Mouse (Mus musculus) limb, embryonic 15.5 days (tissue): ENCODE results near the gene Adam15. TPM values are rescaled to one million over a fixed set of nuclear protein-coding genes. Genes with fewer than 3 reads are reported as not detected.

Experiments
- ATAC-seq: fragments of 200-750 bp; cut with Nextera tagmentation; 2 replicates; pipeline ENCODE4 v1.8.0; 2017; ENCODE audit warnings: low read depth, moderate TSS enrichment; ENCODE audit not compliant: insufficient number of reproducible peaks, low FRiP score, low TSS enrichment
- H3K27ac ChIP-seq: fragments of 300-500 bp; sonication (generic); 2 replicates; pipeline ENCODE4 v1.5.1; 2015; ENCODE audit warnings: moderate library complexity, mild to moderate bottlenecking, inconsistent platforms
- H3K27me3 ChIP-seq: fragments of 300-500 bp; sonication (generic); 2 replicates; pipeline ENCODE4 v1.6.1; 2015; ENCODE audit warnings: inconsistent platforms
- H3K36me3 ChIP-seq: fragments of 300-500 bp; sonication (generic); 2 replicates; pipeline ENCODE4 v1.6.1; 2015; ENCODE audit warnings: inconsistent platforms
- H3K4me1 ChIP-seq: fragments of 300-500 bp; sonication (generic); 2 replicates; pipeline ENCODE4 v1.6.1; 2015; ENCODE audit warnings: inconsistent platforms
- H3K4me2 ChIP-seq: fragments of 300-500 bp; sonication (generic); 2 replicates; pipeline ENCODE4 v1.6.1; 2015; ENCODE audit warnings: mild to moderate bottlenecking, inconsistent platforms
- H3K4me3 ChIP-seq: fragments of 300-500 bp; sonication (generic); 2 replicates; pipeline ENCODE4 v1.5.1; 2015; ENCODE audit warnings: mild to moderate bottlenecking, inconsistent platforms
- H3K9ac ChIP-seq: fragments of 300-500 bp; sonication (generic); 2 replicates; pipeline ENCODE4 v1.6.1; 2015; ENCODE audit warnings: inconsistent platforms
- H3K9me3 ChIP-seq: fragments of 300-500 bp; sonication (generic); 2 replicates; pipeline ENCODE4 v1.6.1; 2016; ENCODE audit warnings: inconsistent platforms
- WGBS: fragments of 180-500 bp; shearing (Covaris S2); methylation state at CpG from one replicate; pipeline ENCODE4 v1.1.7; 2015; 5-methylcytosine and 5-hydroxymethylcytosine counted together
- polyA plus RNA-seq: library from polyadenylated mRNA; unstranded; fragments of >200 nt; fragmentation: Nextera tagmentation; extraction: Ambion mirVana; gene quantifications from 2 replicates; pipeline ENCODE4 v1.2.1, GENCODE M21; 2015

The Adam15 gene
- polyA plus RNA-seq, 1 experiment from 2014 or later: 94.4 TPM

DNA sequence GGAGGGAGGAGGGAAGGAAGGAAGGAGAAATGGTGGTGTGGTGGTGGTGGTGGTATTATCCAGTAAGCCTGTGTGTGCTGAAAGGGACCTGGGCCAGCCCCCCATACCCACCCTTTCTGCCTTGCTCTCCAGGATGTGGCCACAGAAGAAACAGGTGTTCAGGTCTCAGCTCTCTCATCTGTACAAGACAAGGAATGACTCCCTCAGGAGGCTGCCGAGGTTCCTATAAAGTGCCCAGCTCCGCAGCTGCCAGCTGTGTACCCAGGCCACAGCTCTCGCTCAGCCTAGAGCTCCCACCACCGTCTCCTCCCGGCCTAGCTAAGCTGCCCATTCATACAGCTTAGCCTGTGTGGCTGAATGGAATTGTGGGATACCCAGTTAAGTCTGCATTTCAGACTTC lies 57.5 kb downstream of the Adam15 start:
- Histone ChIP-seq H3K4me1 (peaks cover 17% of the 10 kb centered on the region; the same call in 1 of the 2 replicates), H3K4me2 (no peak overlapping the region), H3K9me3 (no peaks in the 10 kb centered on the region), H3K27ac (no peak overlapping the region), H3K4me3 (no peak overlapping the region), H3K36me3 (no peaks in the 10 kb centered on the region), H3K27me3 (no peaks in the 10 kb centered on the region), H3K9ac (no peak overlapping the region)
- ATAC-seq: no peak
- WGBS: 43% methylated on average over 5 of the region's 5 CpGs

DNA sequence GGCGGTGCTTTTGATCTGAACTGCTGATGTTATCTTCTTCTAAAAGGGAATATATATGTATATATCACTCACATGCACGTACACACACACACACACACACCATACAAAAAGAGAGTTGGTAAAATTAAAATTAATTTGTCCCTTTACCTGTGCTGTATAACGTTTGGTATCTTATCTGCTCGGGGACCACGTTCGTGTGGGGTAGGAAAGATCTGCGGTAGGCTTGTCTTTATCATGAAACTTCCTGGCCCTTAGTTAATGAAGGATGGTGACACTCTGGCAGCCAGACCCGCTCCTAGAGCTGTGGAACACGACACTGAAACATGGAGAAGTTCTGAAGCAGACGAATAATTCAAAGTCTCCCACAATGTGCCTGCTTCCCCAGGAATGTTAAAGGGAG lies 57.9 kb downstream of the Adam15 start:
- Histone ChIP-seq H3K27ac (no peak overlapping the region), H3K4me3 (no peak overlapping the region)
- 55% methylated on average over 10 of the region's 10 CpGs for WGBS

More for the DNA sequence above, 57.9 kb downstream of the Adam15 start:
- Histone ChIP-seq H3K27me3 (no peaks in the 10 kb centered on the region), H3K9me3 (no peaks in the 10 kb centered on the region), H3K36me3 (no peaks in the 10 kb centered on the region), H3K4me2 (no peak overlapping the region), H3K4me1 (peaks cover 17% of the 10 kb centered on the region; the same call in 1 of the 2 replicates), H3K9ac (no peak overlapping the region)
- no peak for ATAC-seq

Other genes with a start within 250 kb of the Adam15 start
- not detected in 2 replicates for gene Gm43738, start 248.9 kb downstream of the Adam15 start, polyA plus RNA-seq
- 253 and 265 TPM in 2 replicates for gene Fdps, start 248.0 kb downstream of the Adam15 start, polyA plus RNA-seq
- 0.20 and 0.23 TPM in 2 replicates for gene Pklr, start 213.9 kb downstream of the Adam15 start, polyA plus RNA-seq
- gene Hcn3, start 189.8 kb downstream of the Adam15 start, polyA plus RNA-seq: 1.9 and 2.2 TPM in 2 replicates
- gene Clk2, start 185.2 kb downstream of the Adam15 start, polyA plus RNA-seq: 23.9 and 25.0 TPM in 2 replicates
- 101 and 115 TPM in 2 replicates for gene Scamp3, start 172.5 kb downstream of the Adam15 start, polyA plus RNA-seq
- gene Fam189b, start 166.9 kb downstream of the Adam15 start, polyA plus RNA-seq: 31.4 and 34.0 TPM in 2 replicates
- gene Gba, start 147.1 kb downstream of the Adam15 start, polyA plus RNA-seq: 62.5 and 70.9 TPM in 2 replicates
- gene Thbs3, start 134.8 kb downstream of the Adam15 start, polyA plus RNA-seq: 94.0 and 116 TPM in 2 replicates
- gene Mtx1, start 122.9 kb downstream of the Adam15 start, polyA plus RNA-seq: 156 and 180 TPM in 2 replicates
- 0.64 and 0.68 TPM in 2 replicates for gene Muc1, start 120.9 kb downstream of the Adam15 start, polyA plus RNA-seq
- gene Krtcap2, start 104.0 kb downstream of the Adam15 start, polyA plus RNA-seq: 307 and 334 TPM in 2 replicates
- 4.0 and 4.7 TPM in 2 replicates for gene Trim46, start 103.7 kb downstream of the Adam15 start, polyA plus RNA-seq
- gene Dpm3, start 90.6 kb downstream of the Adam15 start, polyA plus RNA-seq: 131 and 161 TPM in 2 replicates
- 91.9 and 92.8 TPM in 2 replicates for gene Slc50a1, start 79.4 kb downstream of the Adam15 start, polyA plus RNA-seq
- 59.6 and 64.2 TPM in 2 replicates for gene Efna1, start 68.9 kb downstream of the Adam15 start, polyA plus RNA-seq
- gene Efna3, start 27.0 kb downstream of the Adam15 start, polyA plus RNA-seq: 57.9 and 59.2 TPM in 2 replicates
- 30.4 and 34.4 TPM in 2 replicates for gene Efna4, start 12.0 kb downstream of the Adam15 start, polyA plus RNA-seq
- gene Dcst2, start 12.0 kb upstream of the Adam15 start, polyA plus RNA-seq: 0.20 and 0.23 TPM in 2 replicates
- gene Dcst1, start 15.3 kb upstream of the Adam15 start, polyA plus RNA-seq: 0.52 and 0.76 TPM in 2 replicates
- gene Zbtb7b, start 44.8 kb upstream of the Adam15 start, polyA plus RNA-seq: 7.0 and 7.2 TPM in 2 replicates
- not detected in 2 replicates for gene Lenep, start 52.8 kb upstream of the Adam15 start, polyA plus RNA-seq
- gene Flad1, start 61.9 kb upstream of the Adam15 start, polyA plus RNA-seq: 27.1 and 31.0 TPM in 2 replicates
- gene Cks1b, start 68.4 kb upstream of the Adam15 start, polyA plus RNA-seq: 340 and 365 TPM in 2 replicates
- 108 and 112 TPM in 2 replicates for gene Shc1, start 68.4 kb upstream of the Adam15 start, polyA plus RNA-seq
- gene Pygo2, start 80.2 kb upstream of the Adam15 start, polyA plus RNA-seq: 37.1 and 43.7 TPM in 2 replicates
- 33.9 and 51.5 TPM in 2 replicates for gene Pbxip1, start 86.7 kb upstream of the Adam15 start, polyA plus RNA-seq
- gene Pmvk, start 104.5 kb upstream of the Adam15 start, polyA plus RNA-seq: 55.2 and 61.1 TPM in 2 replicates
- gene Kcnn3, start 170.2 kb upstream of the Adam15 start, polyA plus RNA-seq: 4.7 and 5.4 TPM in 2 replicates